Mouse (Mus musculus) spleen, adult 18-20 months (tissue): Measurements from ENCODE around the gene Slc35b3.

Experiments used
- DNase-seq, 2 experiments: peaks; one replicate each; pipeline ENCODE4 v3.0.0; 2022; ENCODE audit warnings: mixed read lengths in 2 of 2

Slc35b3 gene

GRCm38 (mm10) chr13:38936860-38937471, 23.7 kb downstream of the Slc35b3 start:
- DNase-seq: no peak

- DNase-seq: no peak
Measured at GRCm38 (mm10) chr13:38935856-38936446, 24.7 kb downstream of the Slc35b3 start.

- DNase-seq: no peak
Measured at GRCm38 (mm10) chr13:38929843-38930578, 30.7 kb downstream of the Slc35b3 start.

- no peak for DNase-seq
Measured at GRCm38 (mm10) chr13:38922676-38923075, 38.0 kb downstream of the Slc35b3 start.

- no peak for DNase-seq
Measured at GRCm38 (mm10) chr13:38921306-38921705, 39.4 kb downstream of the Slc35b3 start.

- DNase-seq: no peak
Measured at GRCm38 (mm10) chr13:38918188-38918885, 42.3 kb downstream of the Slc35b3 start.

- DNase-seq: no peak
Measured at GRCm38 (mm10) chr13:38917556-38917955, 43.1 kb downstream of the Slc35b3 start.

- no peak for DNase-seq
Measured at GRCm38 (mm10) chr13:38914771-38915170, 45.9 kb downstream of the Slc35b3 start.

- DNase-seq: no peak
Measured at GRCm38 (mm10) chr13:38892364-38892763, 68.3 kb downstream of the Slc35b3 start.
